Mouse (Mus musculus) monocyte, adult 2 months (primary cell): ENCODE results near the gene Fgfrl1.
"Not testable (repeated sequence)": the region's sequence is repeated elsewhere in the genome, so short reads cannot be mapped to it uniquely, and the experiment has no call there.

Experiments
- DNase-seq, 2 experiments: peaks; one replicate each; pipeline ENCODE4 v3.0.0; 2022; ENCODE audit warnings: low spot score in 2 of 2, low read depth in 1 of 2

Fgfrl1 gene

GRCm38 (mm10) chr5:108750328-108751210, 58.4 kb downstream of the Fgfrl1 start:
- no peak for DNase-seq

GRCm38 (mm10) chr5:108751258-108751657, 59.1 kb downstream of the Fgfrl1 start:
- DNase-seq: not testable (repeated sequence)
